Mouse (Mus musculus): ENCODE results near the gene Olfr1233.

Gene Olfr1233

GRCm38 (mm10) chr2:89342298-89342697 lies at the start of gene Olfr1233:
Olfr1233 (minus strand) TSS chr2:89342398.
- DNase-seq (ENCODE audit: low spot score in 2 of 2) = no peak

DNA sequence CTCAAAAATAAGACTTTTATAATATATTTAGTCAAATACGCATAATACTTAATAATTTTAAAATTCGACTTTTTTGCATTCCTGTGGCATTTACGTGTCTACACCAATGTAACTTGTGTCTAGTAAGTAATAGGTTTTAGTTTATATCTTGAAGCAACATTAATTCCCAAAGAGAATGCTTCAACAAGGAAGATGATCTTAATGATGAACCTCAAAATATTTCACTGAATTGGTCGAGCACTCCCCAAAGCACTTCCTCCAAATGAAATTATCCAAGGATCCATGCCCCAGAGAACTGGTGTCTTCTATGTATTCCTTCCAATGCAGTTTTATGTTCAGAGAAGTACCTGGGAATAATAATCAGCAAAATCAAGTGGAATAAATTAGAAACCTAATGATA lies 22.6 kb upstream of the Olfr1233 start, which contains the start of gene Olfr1234:
Olfr1234 (minus strand) TSS at position 101 of the 400 bp plus-strand sequence.
- no peak for DNase-seq (ENCODE audit: low spot score in 2 of 2)

DNA sequence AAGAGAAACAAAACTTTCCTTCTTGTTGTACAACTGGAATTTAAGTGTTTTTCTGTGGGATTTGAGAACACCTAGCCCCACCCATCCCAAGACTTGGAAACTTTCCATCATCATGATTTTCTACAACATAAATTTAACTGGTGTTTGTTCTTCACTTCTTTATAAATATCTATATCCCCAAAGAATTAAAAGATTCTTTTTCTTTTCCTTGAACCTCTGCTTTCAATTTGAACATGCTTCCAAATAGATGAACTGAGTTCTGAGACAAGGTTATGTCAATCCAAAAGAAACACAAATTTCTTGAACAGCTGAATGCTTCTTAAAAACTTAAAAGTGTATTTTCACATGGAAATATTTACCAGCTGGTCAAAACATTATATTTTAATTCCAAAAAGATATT lies 12.6 kb downstream of the Olfr1233 start, which contains the start of gene Olfr1232:
Olfr1232 (minus strand) TSS at position 101 of the 400 bp plus-strand sequence.
- DNase-seq (ENCODE audit: low spot score in 2 of 2) = no peak

DNA sequence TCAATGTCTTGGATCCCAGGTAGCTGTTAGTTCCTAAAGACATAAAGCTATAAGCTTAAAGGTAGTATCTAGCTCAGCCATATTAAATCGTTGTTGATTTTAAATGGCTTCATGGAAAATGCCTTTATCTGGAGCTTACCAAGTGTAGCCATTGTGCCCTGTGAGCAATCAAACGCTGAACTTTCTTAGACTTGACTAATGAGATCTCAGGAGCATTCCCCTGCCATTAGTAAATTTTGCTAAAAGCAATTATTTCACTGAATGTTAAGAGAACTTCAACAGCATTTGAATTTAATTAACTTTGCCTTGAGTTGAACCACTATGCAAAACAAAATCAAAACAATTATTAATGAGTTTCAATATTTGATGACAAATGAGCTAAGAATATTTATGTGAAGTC lies 35.2 kb downstream of the Olfr1233 start, which contains the start of gene Olfr1231:
Olfr1231 (minus strand) TSS at position 101 of the 400 bp plus-strand sequence.
- DNase-seq (ENCODE audit: low spot score in 2 of 2) = no peak

DNA sequence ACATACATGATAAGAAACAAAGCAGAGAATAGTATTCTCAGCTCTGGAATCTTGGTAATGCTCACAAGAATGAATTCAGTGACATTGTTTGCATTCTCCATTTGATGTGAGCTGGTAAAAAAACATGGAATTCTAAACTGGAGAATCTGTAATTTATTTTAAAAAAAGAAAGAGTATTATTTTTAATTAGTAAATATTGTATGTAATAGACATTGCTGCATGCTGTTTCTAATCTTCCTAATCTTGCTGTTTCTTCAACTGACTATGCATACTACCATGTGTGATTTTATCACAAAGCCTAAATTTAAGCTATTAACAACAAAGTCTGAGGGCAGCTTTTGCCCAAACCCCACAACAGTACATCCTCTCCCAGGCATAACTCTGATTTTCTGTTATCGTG lies 45.0 kb downstream of the Olfr1233 start, which contains the start of gene Olfr1230:
Olfr1230 (minus strand) TSS at position 101 of the 400 bp plus-strand sequence.
- no peak for DNase-seq (ENCODE audit: low spot score in 2 of 2)

DNA sequence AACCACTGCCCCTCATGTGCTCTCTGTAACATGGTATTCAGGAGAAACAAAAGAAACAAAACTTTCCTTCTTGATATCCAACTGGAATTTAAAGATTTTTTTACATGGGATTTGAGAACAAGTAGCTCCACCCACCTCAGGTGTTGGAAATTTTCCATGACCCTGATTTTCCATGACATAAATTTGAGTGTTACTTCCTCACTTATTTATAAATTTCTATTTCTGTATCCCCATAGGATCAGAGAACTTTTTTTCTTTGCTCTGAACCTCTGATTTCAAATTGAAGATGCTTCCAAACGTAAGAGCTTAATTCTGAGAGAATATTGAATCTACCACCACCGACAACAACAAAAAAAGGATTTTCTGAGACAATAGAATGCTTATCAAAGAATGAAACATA lies 54.3 kb downstream of the Olfr1233 start, which contains the start of gene Olfr1229:
Olfr1229 (minus strand) TSS at position 101 of the 400 bp plus-strand sequence.
- DNase-seq (ENCODE audit: low spot score in 2 of 2) = no peak

Data from right cerebral cortex, postnatal 10 days (tissue).